Mouse (Mus musculus) lung, adult 2 months (tissue): ENCODE results near the gene Fgf22.

Experiments
- CTCF ChIP-seq: fragments of 200-500 bp; IDR thresholded peaks from 2 replicates; pipeline ENCODE4 v1.5.1; 2011; ENCODE audit warnings: mild to moderate bottlenecking, low read length, control low read depth; ENCODE audit not compliant: insufficient read depth
- POLR2A ChIP-seq: fragments of 200-500 bp; IDR thresholded peaks from 2 replicates; pipeline ENCODE4 v1.6.1; 2011; ENCODE audit warnings: low read depth, mild to moderate bottlenecking, control low read depth, low read length, borderline replicate concordance; ENCODE audit errors: extremely low read depth

- TF ChIP-seq CTCF (no peak), POLR2A (no peak)
Measured at GRCm38 (mm10) chr10:79792339-79793040, 37.6 kb downstream of the Fgf22 start.
